Mouse (Mus musculus) ES-E14 (cell line): Measurements from ENCODE around the gene Krtap28-13. TPM values are rescaled to one million over a fixed set of nuclear protein-coding genes. Genes with fewer than 3 reads are reported as not detected.
A peak's percentile ranks its signal among the peaks of the same experiment; 100 is the strongest.

Source experiments
- DNase-seq: peaks from one replicate; pipeline ENCODE4 v3.0.0-alpha.2; 2013; ENCODE audit warnings: low read depth, low spot score
- H3K27ac ChIP-seq: 2 replicates; pipeline ENCODE4 v1.5.1; 2012; ENCODE audit warnings: low read depth, mild to moderate bottlenecking, low read length, moderate library complexity, mixed read lengths; ENCODE audit not compliant: poor library complexity, insufficient read depth, severe bottlenecking
- H3K36me3 ChIP-seq: 2 replicates; pipeline ENCODE4 v1.6.1; 2012; ENCODE audit warnings: mild to moderate bottlenecking, low read length, moderate library complexity, mixed read lengths; ENCODE audit not compliant: control insufficient read depth, poor library complexity, insufficient read depth, severe bottlenecking
- H3K4me1 ChIP-seq, 2 experiments: fragments of 150-350 bp in 1 of 2; sonication (generic) in 1 of 2; 2 replicates each; pipeline ENCODE4 v1.6.1; 2012; ENCODE audit warnings: low read length in 2 of 2, mild to moderate bottlenecking in 1 of 2, mixed read lengths in 1 of 2; ENCODE audit not compliant: control insufficient read depth in 2 of 2, insufficient read depth in 2 of 2, poor library complexity in 1 of 2
- H3K4me3 ChIP-seq, 2 experiments: fragments of 150-350 bp in 1 of 2; sonication (generic) in 1 of 2; 2 replicates each; pipeline ENCODE4 v1.5.1; 2012; ENCODE audit warnings: low read length in 2 of 2, low read depth in 1 of 2, mild to moderate bottlenecking in 1 of 2, mixed read lengths in 1 of 2; ENCODE audit not compliant: insufficient read depth in 1 of 2, poor library complexity in 1 of 2, severe bottlenecking in 1 of 2
- H3K9ac ChIP-seq: 2 replicates; pipeline ENCODE4 v1.6.1; 2012; ENCODE audit warnings: low read depth, mild to moderate bottlenecking, low read length, mixed read lengths; ENCODE audit not compliant: poor library complexity, insufficient read depth, severe bottlenecking
- H3K9me3 ChIP-seq: fragments of 150-350 bp; sonication (generic); 2 replicates; pipeline ENCODE4 v1.6.1; 2012; ENCODE audit warnings: low read depth, mild to moderate bottlenecking, low read length; ENCODE audit not compliant: control insufficient read depth, insufficient read depth
- CHD2 ChIP-seq: IDR thresholded peaks from 2 replicates; pipeline ENCODE4 v1.6.1; 2014; ENCODE audit warnings: mild to moderate bottlenecking, low read depth, low read length, inconsistent platforms
- HCFC1 ChIP-seq: IDR thresholded peaks from 2 replicates; pipeline ENCODE4 v1.6.1; 2012; ENCODE audit warnings: low read length, inconsistent platforms, borderline replicate concordance; ENCODE audit not compliant: insufficient read depth
- MAFK ChIP-seq: IDR thresholded peaks from 2 replicates; pipeline ENCODE4 v1.6.1; 2014; ENCODE audit warnings: mild to moderate bottlenecking, low read depth, low read length, inconsistent platforms; ENCODE audit not compliant: insufficient read depth
- ZC3H11A ChIP-seq: IDR thresholded peaks from 2 replicates; pipeline ENCODE4 v1.6.1; 2012; ENCODE audit warnings: low read depth, mild to moderate bottlenecking, inconsistent platforms, low read length, borderline replicate concordance
- ZNF384 ChIP-seq: IDR thresholded peaks from 2 replicates; pipeline ENCODE4 v1.6.1; 2012; ENCODE audit warnings: low read depth, low read length, inconsistent platforms
- in situ Hi-C, 2 experiments: fragments of 600-800 bp; cut with MboI; formaldehyde crosslinking; loops; one replicate each; pipeline ENCODE4 v1.15.1; 2025; ENCODE audit warnings: low sequenced_read_pairs in 2 of 2, inconsistent platforms in 1 of 2; ENCODE audit not compliant: unreplicated experiment in 2 of 2
- total RNA-seq: library from RNA; depleted of rRNA; stranded (reverse); fragments of 300-350 nt; gene quantifications from 2 replicates; pipeline ENCODE4 v1.2.3, GENCODE M21; 2012

Gene Krtap28-13
- total RNA-seq, 1 experiment = not detected

- in situ Hi-C loops = no loop called here
- DNase-seq = peak; percentile 48
- TF ChIP-seq MAFK = no peak
- no peak for TF ChIP-seq ZNF384
- no peak for TF ChIP-seq HCFC1
- TF ChIP-seq CHD2 = no peak
- no peak for TF ChIP-seq ZC3H11A
These were observed 4.1 kb downstream of the Krtap28-13 start for GRCm38 (mm10) chr1:83064851-83065250.

GRCm38 (mm10) chr1:83066577-83066976, 5.8 kb downstream of the Krtap28-13 start:
- Histone ChIP-seq H3K27ac (no peak overlapping the region), H3K4me1 (no peaks in the 10 kb centered on the region), H3K9me3 (no peaks in the 10 kb centered on the region), H3K36me3 (no peaks in the 10 kb centered on the region), H3K9ac (no peak overlapping the region), H3K4me3 (no peak overlapping the region)
- TF ChIP-seq HCFC1 = no peak
- no peak for TF ChIP-seq ZC3H11A
- no peak for TF ChIP-seq MAFK
- DNase-seq = no peak
- in situ Hi-C loops = no loop called here

More at GRCm38 (mm10) chr1:83064851-83065250, 4.1 kb downstream of the Krtap28-13 start:
- Histone ChIP-seq H3K9me3 (no peaks in the 10 kb centered on the region), H3K4me1 (no peaks in the 10 kb centered on the region), H3K36me3 (no peaks in the 10 kb centered on the region), H3K4me3 (no peak overlapping the region), H3K27ac (no peak overlapping the region), H3K9ac (no peak overlapping the region)

GRCm38 (mm10) chr1:83067205-83067604, 6.5 kb downstream of the Krtap28-13 start:
- in situ Hi-C loops = no loop called here
- no peak overlapping the region for H3K27ac ChIP-seq
- H3K36me3 ChIP-seq = no peaks in the 10 kb centered on the region
- TF ChIP-seq ZC3H11A = no peak
- TF ChIP-seq MAFK = no peak
- no peak for TF ChIP-seq ZNF384
- TF ChIP-seq HCFC1 = no peak
- H3K4me3 ChIP-seq = no peak overlapping the region
- H3K9ac ChIP-seq = no peak overlapping the region
- no peak for DNase-seq
- no peaks in the 10 kb centered on the region for H3K9me3 ChIP-seq
- H3K4me1 ChIP-seq = no peaks in the 10 kb centered on the region

GRCm38 (mm10) chr1:83075526-83076189, 14.9 kb downstream of the Krtap28-13 start:
- in situ Hi-C loops = no loop called here
- Histone ChIP-seq H3K9me3 (no peaks in the 10 kb centered on the region), H3K4me1 (no peaks in the 10 kb centered on the region), H3K9ac (no peak overlapping the region), H3K4me3 (no peak overlapping the region), H3K36me3 (no peaks in the 10 kb centered on the region), H3K27ac (no peak overlapping the region)
- TF ChIP-seq ZNF384 (no peak), HCFC1 (no peak), MAFK (no peak), CHD2 (no peak), ZC3H11A (no peak)
- no peak for DNase-seq
